Mouse (Mus musculus): ENCODE measurements around the gene Stard9.
A peak's percentile ranks its signal among the peaks of the same experiment; 100 is the strongest.

Stard9 gene

DNA sequence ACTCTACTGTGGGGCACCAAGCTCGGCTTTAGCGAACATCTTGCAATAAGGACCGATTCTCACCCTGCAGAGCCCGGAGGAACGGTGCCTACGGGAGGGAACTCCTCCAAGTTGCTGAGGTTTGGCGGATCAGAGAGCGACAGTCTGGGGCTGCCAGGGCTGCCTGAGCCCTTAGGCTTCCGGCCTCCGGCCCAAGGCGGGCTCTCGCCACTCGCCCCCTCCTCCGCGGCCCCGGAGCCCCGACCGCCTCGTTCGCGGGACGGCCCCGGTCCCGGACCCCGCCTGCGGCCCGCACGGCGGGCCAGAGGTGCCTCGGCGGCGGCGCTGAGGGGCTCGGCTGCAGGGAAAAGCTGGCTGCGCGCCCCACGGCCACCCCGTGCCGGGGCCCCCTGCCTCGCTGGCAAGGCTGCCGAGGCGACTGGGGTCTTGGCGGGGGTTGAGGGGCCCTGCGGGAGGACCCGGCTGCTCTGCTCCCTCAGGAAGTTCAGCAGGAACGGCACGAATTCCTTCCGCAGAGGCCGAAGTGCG is 101.8 kb downstream of the Stard9 start:
- no peak for DNase-seq

DNA sequence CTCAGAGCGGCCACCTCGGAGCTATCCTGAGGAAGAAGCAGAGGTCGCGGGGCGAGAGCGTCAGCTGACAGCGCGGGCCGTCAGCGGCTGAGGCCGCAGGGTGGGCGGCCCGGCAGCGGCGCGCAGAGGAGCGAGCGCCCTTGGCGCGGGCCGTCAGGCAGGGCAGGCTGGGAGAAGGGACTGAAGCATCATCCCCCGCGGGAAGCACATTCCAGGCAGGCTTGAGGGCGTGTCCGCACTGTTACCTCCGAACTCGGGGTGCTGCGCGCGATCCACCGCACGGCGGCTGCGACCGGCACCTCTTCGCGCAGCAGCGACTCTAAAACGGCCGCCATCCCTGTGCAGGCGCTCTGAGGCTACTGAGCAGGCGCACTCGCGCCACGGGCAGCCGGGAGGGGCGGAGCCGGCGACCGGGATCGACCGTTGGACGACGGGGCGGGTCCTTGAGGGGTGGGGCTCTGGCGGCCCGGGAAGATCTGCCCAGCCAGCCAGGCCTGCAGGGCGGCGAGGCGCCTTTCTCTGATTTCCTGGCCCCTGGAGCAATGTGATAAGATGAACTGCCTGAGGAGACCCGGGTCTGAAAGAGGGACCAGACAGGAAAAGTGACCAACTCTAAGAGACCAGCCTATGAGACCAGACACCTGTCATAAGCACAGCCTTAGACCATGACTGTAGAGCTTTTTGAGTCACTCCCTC is 102.4 kb downstream of the Stard9 start:
- DNase-seq = peak; percentile 99

DNA sequence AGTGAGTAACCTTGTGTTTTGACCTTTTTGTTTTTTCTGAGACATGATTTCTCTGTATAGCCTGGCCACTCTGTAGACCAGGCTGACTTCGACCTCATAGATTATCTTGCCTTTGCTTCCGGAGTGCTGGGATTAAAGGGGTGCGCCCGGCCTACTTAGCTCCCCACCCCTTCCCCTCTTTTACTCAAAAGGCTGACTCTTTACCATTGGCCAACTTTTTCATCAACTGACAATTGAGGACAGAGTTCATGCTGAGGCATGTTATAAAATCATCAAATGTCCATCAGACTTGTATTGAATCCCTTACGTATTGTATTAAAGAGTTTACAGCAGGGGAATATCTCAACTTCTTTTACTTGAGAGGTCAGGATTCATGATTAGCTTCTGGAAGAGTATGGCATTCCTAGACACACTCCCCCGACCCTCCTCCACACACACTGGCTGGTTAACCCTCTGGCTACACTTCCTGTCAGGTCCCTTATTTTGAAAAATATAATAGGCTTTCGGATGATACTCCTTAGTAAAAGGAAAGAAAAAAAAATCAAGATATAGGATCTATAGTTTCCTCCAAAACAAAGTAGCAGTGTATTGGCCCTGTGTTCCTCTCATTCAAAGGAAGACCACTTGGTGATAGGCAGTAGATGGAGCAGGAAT is 103.1 kb downstream of the Stard9 start:
- DNase-seq = no peak

DNA sequence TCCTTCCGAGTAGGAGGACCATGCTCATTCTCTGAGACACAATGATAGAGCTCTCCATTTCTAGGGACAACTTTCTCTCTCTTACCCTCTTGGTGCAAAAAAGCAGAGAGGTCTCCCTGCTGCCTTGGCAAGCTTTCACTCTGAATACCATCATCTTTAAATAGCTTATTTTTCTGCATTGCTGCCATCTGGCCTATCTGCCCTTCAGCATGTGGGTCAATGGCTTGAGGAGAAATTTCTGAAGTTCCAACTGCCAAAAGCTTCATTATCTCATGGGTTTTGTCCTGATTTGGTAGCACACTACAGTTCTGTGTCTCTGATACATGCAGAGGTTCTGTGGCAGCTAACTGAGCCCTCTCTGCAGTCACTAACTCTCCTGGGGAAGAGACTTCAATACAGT is 116.6 kb downstream of the Stard9 start:
- DNase-seq = no peak

DNA sequence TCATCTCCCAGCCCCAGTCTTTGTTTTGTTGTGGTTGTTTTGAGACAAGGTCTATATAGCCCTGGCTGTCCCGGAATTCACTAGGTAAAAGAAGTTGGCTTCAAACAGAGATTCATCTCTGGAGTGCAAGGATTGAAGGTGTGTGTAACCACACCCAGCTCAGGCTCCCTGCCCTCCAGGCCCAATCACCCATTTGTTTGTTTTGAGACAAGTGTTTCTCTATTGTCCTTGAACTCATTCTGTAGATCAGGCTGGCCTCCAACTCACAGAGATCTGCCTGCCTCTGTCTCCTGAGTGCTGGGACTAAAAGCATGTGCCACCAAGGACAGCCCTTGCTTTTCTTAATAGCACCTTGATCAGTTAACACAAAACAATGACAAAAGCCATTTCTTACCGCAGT is 119.1 kb downstream of the Stard9 start:
- peak; percentile 71 for DNase-seq

DNA sequence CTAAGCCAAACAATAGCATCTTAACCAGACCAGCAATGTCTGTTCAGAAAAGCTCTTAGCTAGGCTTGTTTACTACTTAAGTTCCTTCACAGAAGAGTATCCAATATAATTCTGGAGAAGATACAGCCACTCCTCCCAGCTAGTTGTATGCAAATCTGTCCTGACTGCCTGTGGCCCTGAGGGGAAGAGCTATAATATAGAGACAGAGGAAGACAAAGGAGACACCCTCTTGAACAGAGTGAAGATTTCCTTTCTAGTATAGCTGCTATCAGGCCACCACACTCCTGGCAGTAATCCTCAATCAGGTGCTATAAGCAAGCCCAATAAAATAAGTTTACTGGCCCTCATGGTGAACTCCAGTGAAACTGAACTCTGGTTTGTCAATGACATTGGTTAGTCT is 133.0 kb downstream of the Stard9 start:
- no peak for DNase-seq

DNA sequence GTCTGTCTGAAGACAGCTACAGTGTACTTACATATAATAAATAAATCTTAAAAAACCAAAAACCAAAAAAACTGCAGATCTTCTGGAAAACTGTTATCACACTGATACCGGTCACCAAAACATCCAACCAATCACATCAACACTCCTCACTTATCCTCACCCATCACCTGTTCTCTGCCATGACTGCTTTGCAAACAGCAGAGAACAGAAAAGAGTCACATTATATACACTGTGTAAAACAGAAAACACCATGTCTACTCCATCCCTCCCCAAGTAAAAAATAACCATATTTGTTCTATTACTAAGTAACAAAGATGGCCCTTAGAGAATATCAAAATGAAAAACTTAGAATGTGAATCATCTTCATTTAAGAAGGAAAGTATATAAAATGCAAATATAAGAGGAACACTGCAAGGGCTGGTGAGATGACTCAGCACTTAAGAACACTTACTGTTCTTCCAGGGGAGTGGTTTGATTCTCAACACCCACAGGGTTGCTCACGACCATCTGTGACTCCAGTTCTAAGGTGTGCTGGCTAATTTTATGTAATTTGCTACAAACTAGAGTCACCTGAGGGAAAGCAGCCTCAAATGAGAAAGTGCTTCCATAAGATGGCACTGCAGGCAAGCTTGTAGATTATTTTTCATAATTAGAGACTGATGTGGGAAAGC is 141.5 kb downstream of the Stard9 start:
- DNase-seq = no peak
